Mouse (Mus musculus) layer of hippocampus, adult 9-11 months (tissue): Measurements from ENCODE around the gene Phf1.
A peak's percentile ranks its signal among the peaks of the same experiment; 100 is the strongest.
"Not testable (repeated sequence)": the region's sequence is repeated elsewhere in the genome, so short reads cannot be mapped to it uniquely, and the experiment has no call there.

Experiments
- DNase-seq: peaks from one replicate; pipeline ENCODE4 v3.0.0; 2022

The Phf1 gene

GRCm38 (mm10) chr17:26951406-26951805, 18.6 kb downstream of the Phf1 start:
- DNase-seq = peak; percentile 89

- no peak for DNase-seq
Measured at GRCm38 (mm10) chr17:26951952-26952877, 19.4 kb downstream of the Phf1 start.

GRCm38 (mm10) chr17:26953201-26953600, 20.3 kb downstream of the Phf1 start:
- no peak for DNase-seq

GRCm38 (mm10) chr17:26953726-26954125, 20.9 kb downstream of the Phf1 start:
- DNase-seq = no peak

- DNase-seq = no peak
Measured at GRCm38 (mm10) chr17:26956309-26956708, 23.5 kb downstream of the Phf1 start.

- no peak for DNase-seq
Measured at GRCm38 (mm10) chr17:26956895-26957294, 24.0 kb downstream of the Phf1 start.

- no peak for DNase-seq
Measured at GRCm38 (mm10) chr17:26957872-26958271, 25.0 kb downstream of the Phf1 start.

GRCm38 (mm10) chr17:26958880-26959279, 26.0 kb downstream of the Phf1 start:
- no peak for DNase-seq

GRCm38 (mm10) chr17:26959815-26960214, 27.0 kb downstream of the Phf1 start:
- no peak for DNase-seq

GRCm38 (mm10) chr17:26961572-26962240, 28.9 kb downstream of the Phf1 start:
- DNase-seq = no peak

GRCm38 (mm10) chr17:26966993-26967392, 34.1 kb downstream of the Phf1 start:
- no peak for DNase-seq

- DNase-seq = no peak
Measured at GRCm38 (mm10) chr17:26967477-26967876, 34.6 kb downstream of the Phf1 start.

GRCm38 (mm10) chr17:26968200-26968611, 35.4 kb downstream of the Phf1 start:
- no peak for DNase-seq

GRCm38 (mm10) chr17:26969257-26969656, 36.4 kb downstream of the Phf1 start:
- no peak for DNase-seq

GRCm38 (mm10) chr17:26970221-26970620, 37.4 kb downstream of the Phf1 start:
- DNase-seq = no peak

- no peak for DNase-seq
Measured at GRCm38 (mm10) chr17:26971247-26971905, 38.5 kb downstream of the Phf1 start.

- DNase-seq = no peak
Measured at GRCm38 (mm10) chr17:26972107-26972506, 39.3 kb downstream of the Phf1 start.

GRCm38 (mm10) chr17:26972703-26973574, 40.1 kb downstream of the Phf1 start, which contains the start of gene Zbtb9:
Gene Zbtb9 (plus strand): TSS chr17:26973167.
- DNase-seq = peak; percentile 96

- DNase-seq = no peak
Measured at GRCm38 (mm10) chr17:26974547-26974946, 41.7 kb downstream of the Phf1 start.

- no peak for DNase-seq
Measured at GRCm38 (mm10) chr17:26975415-26975814, 42.6 kb downstream of the Phf1 start.

- not testable (repeated sequence) for DNase-seq
Measured at GRCm38 (mm10) chr17:26977354-26977753, 44.5 kb downstream of the Phf1 start.

GRCm38 (mm10) chr17:26979426-26979825, 46.6 kb downstream of the Phf1 start:
- no peak for DNase-seq
